Mouse (Mus musculus): ENCODE data around the gene Kcnab2. TPM values are rescaled to one million over a fixed set of nuclear protein-coding genes. Genes with fewer than 3 reads are reported as not detected.

The Kcnab2 gene
- total RNA-seq, 1 experiment from 2014 or later = 6.2 TPM

DNA sequence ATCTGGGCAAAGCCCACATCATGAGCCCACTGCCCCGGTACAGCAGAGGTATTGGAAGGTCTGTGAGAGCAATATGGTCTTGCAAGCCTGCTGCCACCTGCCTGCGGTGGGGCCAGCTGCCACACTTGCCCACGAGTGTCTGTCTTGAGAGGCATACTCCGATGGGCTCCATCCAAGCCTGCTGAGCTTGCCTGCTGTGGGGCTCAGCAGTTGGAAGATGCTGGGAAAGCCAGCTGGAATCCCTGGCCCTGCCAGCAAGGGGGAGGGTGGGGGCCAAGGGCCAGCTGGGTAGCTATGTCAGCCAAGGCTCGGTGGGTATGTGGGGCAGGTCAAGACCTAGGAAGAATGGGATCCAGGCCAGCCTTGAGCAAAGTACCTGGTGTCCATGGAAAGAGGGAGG lies 85.5 kb downstream of the Kcnab2 start:
- DNase-seq = no peak

DNA sequence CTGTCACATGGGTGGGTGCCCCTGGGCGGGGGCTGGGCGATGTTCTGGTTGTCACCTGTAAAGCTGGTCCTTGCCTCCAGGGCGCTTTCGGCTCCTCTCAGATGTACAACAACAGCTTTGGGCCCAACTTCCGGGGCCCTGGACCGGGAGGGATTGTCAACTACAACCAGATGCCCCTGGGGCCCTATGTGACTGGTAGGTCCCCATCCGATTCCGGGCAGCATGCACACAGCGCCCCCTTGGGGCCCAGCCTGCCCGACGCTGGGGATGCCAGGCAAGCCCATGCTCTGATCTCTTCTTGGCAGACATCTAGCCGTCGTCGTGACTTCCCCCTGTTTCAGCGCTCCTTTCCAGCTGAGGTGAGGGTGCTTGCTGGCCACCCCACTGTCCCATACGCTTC lies 92.0 kb downstream of the Kcnab2 start:
- peak; percentile 74 for DNase-seq

DNA sequence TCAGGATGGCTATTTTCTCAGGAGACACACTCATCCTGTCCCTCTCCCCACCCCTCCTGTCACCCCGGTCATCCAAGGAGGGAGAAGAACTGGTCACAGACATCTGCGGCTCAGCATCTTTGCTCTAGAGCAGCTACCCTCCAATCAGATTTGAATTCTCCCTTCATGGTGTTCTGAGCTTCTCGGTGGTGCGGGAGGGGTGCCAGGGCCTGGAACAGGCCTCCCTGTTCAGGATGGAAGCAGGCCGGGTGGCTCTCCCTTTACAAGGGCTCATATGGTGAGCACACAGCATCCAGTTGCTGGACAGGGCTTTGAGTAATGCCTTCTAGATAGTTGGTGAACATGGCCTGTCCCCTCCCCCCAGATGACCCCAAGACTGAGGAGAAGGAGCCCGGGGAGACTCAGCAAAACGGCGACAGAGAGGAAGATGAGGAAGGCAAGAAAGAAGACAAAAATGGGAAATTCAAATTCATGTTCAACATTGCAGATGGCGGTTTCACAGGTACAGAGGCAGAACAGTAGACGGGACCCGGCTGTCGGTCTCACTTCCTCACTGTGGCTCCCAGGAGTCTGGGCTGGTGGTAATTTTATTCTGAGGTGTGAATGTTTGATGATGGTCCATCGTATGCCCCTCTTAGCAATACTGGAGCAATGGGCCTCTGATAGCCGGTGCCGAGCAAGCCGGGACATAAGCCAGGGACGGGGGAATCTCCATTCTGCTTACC lies 95.0 kb downstream of the Kcnab2 start:
- DNase-seq = no peak

DNA sequence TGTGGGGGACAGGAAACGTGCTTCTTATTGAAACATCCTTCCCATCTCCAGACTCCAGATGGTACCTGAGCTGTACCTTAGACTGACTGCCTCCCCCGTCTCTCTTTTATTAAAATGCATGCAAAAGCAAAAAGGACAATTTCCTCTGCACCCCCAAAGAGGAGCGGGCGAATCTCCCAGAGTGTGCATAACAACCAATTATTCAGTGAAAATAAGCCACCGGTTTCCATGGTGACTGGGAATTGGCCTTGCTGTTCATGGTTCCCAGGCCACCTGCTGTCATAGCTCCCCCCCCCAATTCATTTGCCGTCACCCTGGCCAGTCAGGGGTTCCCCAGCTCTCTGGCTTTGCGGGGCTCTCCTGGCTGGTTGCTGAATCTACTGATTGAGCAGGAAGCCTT lies 112.4 kb downstream of the Kcnab2 start:
- no peak for DNase-seq

DNA sequence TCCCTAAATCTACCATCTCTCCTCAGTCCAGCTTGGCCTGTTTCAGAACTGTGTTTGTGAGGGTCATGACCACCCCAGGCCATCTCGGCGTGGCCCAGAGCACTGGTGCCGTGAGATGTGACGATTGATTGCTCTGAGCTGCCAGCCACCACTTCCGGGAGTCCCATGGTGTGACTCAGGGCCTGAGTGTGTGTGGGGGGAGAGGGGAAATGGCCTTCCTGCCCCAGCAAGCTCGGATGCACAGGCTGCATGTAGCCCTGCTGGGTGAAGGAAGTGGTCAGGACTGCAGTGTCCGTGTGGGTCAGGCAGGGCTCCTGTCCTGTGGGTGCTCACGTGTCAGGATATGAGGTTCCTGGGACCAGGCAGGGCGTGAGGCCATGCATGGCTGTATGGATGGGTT lies 115.5 kb downstream of the Kcnab2 start:
- DNase-seq = no peak

- DNase-seq = peak; percentile 47
These were observed 116.8 kb downstream of the Kcnab2 start for GRCm38 (mm10) chr4:152360855-152361254.

- DNase-seq = no peak
These were observed 118.0 kb downstream of the Kcnab2 start for GRCm38 (mm10) chr4:152359700-152360099.

DNA sequence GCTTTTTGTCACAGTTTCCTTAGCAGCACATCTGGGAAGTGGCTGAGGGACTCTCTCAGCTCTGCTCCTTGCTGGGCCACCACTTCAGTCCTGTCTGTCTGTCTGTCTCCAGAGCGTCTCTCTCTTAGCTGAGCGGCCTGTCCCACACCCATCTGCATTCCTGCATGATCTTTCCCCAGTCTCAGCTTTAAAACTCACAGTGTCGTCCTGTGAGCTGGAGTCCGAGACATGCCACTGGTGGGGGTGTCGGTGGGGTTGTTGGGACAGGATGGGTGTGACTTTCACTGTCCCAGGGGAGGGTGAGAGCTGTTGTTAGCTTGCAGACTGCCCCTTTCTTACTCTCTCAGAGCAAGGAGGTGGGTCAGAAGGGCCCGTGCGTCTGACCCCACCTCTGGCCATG lies 122.0 kb downstream of the Kcnab2 start:
- DNase-seq = no peak

DNA sequence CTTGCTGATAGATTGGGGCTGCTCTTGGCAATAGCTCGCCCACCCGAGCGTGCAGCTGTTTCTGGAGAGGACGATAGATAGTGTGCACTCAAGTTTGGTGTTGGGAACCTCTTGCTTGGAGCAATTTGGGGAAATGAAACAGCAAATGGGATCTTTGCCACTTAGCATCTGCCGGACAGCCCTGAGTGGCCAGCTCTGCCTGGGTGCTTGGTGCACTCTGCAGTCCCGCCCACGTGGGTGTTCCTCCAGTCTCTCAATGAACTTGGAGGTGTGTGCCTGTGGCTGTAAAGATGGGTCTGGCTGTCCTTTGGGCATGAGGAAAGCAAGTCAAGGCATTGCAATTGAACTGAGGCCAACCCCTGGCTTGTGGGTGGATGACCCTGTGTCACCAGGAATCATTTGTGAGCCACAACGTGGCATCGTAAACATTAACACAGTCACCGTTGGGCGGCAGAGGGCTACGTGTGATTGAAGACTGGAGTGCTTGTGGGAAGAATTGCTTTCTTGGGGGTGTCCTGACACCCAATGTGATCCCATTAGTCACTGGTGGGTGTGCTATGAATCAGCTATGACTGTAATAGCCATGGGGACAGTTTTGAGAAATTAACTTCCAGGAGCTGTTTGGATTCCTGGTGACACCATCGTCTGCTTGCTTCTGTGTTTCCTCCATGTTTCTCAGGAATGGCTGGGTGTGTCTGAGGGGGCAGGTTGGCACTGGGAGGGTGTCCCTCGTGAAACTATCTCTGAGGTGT lies 123.6 kb downstream of the Kcnab2 start:
- DNase-seq = no peak

- DNase-seq = peak; percentile 29
These were observed 126.0 kb downstream of the Kcnab2 start for GRCm38 (mm10) chr4:152351422-152352305.

GRCm38 (mm10) chr4:152350722-152351421 lies 126.8 kb downstream of the Kcnab2 start:
- no peak for DNase-seq

GRCm38 (mm10) chr4:152349837-152350381 lies 127.8 kb downstream of the Kcnab2 start:
- DNase-seq = no peak

- peak; percentile 81 for DNase-seq
These were observed 132.4 kb downstream of the Kcnab2 start for GRCm38 (mm10) chr4:152345120-152345889.

- no peak for DNase-seq
These were observed 133.0 kb downstream of the Kcnab2 start for GRCm38 (mm10) chr4:152344651-152345050.

DNA sequence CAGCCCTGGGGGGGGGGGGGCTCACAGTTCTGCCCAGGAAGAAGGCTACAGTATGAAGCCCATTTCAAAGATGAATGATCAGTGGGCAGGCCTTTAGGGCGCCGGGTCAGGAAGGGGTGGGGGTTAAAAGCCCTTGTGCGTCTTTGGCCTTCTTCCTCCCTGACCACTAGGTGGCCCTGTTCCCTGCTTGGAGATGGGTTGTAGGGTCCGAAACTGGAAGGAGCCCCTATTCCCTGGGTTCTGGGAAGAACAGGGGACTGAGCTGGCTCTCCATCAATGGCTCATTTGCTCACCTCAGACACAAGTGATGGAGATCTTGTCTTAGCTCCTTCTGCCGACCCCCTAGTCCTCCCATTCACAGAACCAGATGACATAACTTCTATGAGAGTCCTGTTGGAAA lies 134.4 kb downstream of the Kcnab2 start:
- peak; percentile 52 for DNase-seq

Other genes with a start within 250 kb of the Kcnab2 start
- 7.2 and 7.5 TPM in 2 replicates for gene Gpr153, start 203.6 kb downstream of the Kcnab2 start, total RNA-seq (2021)
- gene Hes3, start 186.2 kb downstream of the Kcnab2 start, total RNA-seq (2021) = not detected in 2 replicates
- 36.9 and 39.6 TPM in 2 replicates for gene Icmt, start 180.6 kb downstream of the Kcnab2 start, total RNA-seq (2021)
- gene Rnf207, start 158.9 kb downstream of the Kcnab2 start, total RNA-seq (2021) = 0.26 TPM in 1 of 2 replicates, not detected in the other
- gene Rpl22, start 152.1 kb downstream of the Kcnab2 start, total RNA-seq (2021) = 493 and 564 TPM in 2 replicates
- gene Chd5, start 139.2 kb downstream of the Kcnab2 start, total RNA-seq (2021) = 7.1 and 8.0 TPM in 2 replicates
- gene Nphp4, start 1.2 kb downstream of the Kcnab2 start, total RNA-seq (2021) = 3.3 and 3.9 TPM in 2 replicates